Mouse (Mus musculus): ENCODE results near the gene Sec1.

DNA sequence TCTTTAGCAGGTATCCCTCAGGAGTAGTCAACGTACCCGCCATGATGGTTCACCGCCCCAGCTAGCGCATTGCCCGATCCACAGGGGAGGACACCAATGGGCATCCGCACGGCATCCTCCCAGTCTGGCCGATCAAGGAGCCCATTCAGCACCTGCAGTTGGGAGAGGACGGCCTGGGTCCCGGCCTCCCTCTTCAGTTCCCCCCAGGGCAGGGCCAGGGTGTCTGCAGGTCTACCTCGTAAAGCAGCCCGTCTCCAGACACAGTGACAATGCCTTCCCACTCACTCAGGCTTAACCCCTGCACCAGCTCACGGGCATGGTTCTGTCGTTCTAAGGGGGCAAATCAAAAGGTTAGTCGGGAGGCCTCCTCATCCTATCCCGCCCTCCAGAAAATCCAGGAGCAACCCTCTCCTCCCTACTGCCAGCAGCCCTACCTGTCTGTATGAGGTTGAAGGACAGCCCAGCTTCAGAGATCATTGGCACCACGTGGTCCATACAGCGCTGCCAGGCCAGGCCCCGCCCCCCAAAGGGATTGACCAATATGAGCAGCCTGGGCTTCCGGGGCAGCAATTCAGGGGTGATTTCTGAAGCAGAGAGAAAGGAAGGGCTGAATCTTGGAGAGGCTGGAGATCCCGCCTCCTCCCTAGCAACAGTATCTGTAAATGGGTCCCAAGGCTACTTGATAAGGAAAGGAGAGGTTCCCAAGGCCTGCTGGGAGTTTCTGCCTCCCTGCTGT, 18.0 kb upstream of the Sec1 start:
- no peak for TF ChIP-seq CTCF (IDR thresholded peaks at IDR 0.05; ENCODE audit: low read depth)
- no peak for TF ChIP-seq EP300 (IDR thresholded peaks at IDR 0.05; ENCODE audit: low read depth)
